Mouse (Mus musculus) liver, embryonic 12.5 days (tissue): ENCODE results near the gene Hspg2. TPM values are rescaled to one million over a fixed set of nuclear protein-coding genes. Genes with fewer than 3 reads are reported as not detected.
"Not testable (repeated sequence)": the region's sequence is repeated elsewhere in the genome, so short reads cannot be mapped to it uniquely, and the experiment has no call there.

Experiments
- ATAC-seq: fragments of 200-750 bp; cut with Nextera tagmentation; 2 replicates; pipeline ENCODE4 v1.8.0; 2017; ENCODE audit warnings: moderate number of reproducible peaks, mild to moderate bottlenecking, moderate library complexity
- H3K27ac ChIP-seq: fragments of 300-500 bp; sonication (generic); 2 replicates; pipeline ENCODE4 v1.5.1; 2016; ENCODE audit warnings: mild to moderate bottlenecking
- H3K27me3 ChIP-seq: fragments of 300-500 bp; sonication (generic); replicated peaks from 2 replicates; pipeline ENCODE4 v1.6.1; 2016; ENCODE audit warnings: mild to moderate bottlenecking, moderate library complexity
- H3K36me3 ChIP-seq: fragments of 300-500 bp; sonication (generic); 2 replicates; pipeline ENCODE4 v1.6.1; 2016; ENCODE audit warnings: mild to moderate bottlenecking, moderate library complexity
- H3K4me1 ChIP-seq: fragments of 300-500 bp; sonication (generic); 2 replicates; pipeline ENCODE4 v1.6.1; 2016
- H3K4me2 ChIP-seq: fragments of 300-500 bp; sonication (generic); 2 replicates; pipeline ENCODE4 v1.6.1; 2016; ENCODE audit warnings: mild to moderate bottlenecking, moderate library complexity
- H3K4me3 ChIP-seq: fragments of 300-500 bp; sonication (generic); 2 replicates; pipeline ENCODE4 v1.5.1; 2016; ENCODE audit warnings: mild to moderate bottlenecking, moderate library complexity
- H3K9ac ChIP-seq: fragments of 300-500 bp; sonication (generic); 2 replicates; pipeline ENCODE4 v1.6.1; 2016; ENCODE audit warnings: mild to moderate bottlenecking, moderate library complexity
- H3K9me3 ChIP-seq: fragments of 300-500 bp; sonication (generic); replicated peaks from 2 replicates; pipeline ENCODE4 v1.6.1; 2016; ENCODE audit warnings: mild to moderate bottlenecking, moderate library complexity
- WGBS: fragments of 180-500 bp; shearing (Covaris S2); methylation state at CpG from one replicate; pipeline ENCODE4 v1.1.7; 2016; ENCODE audit not compliant: insufficient replicate concordance; 5-methylcytosine and 5-hydroxymethylcytosine counted together
- polyA plus RNA-seq: library from polyadenylated mRNA; unstranded; fragments of >200 nt; fragmentation: Nextera tagmentation; extraction: Ambion mirVana; gene quantifications from 2 replicates; pipeline ENCODE4 v1.2.1, GENCODE M21; 2016

Hspg2 gene
- polyA plus RNA-seq: 6.4 and 7.3 TPM in 2 replicates

- H3K4me1 ChIP-seq: peaks cover 61% of the 10 kb centered on the region
- WGBS: 2% methylated on average over 71 of the region's 72 CpGs
- peak; percentile 83 for ATAC-seq
Observed at GRCm38 (mm10) chr4:137468260-137469080, at the start of gene Hspg2. Gene Hspg2, plus strand, starts transcription at chr4:137468769.

DNA sequence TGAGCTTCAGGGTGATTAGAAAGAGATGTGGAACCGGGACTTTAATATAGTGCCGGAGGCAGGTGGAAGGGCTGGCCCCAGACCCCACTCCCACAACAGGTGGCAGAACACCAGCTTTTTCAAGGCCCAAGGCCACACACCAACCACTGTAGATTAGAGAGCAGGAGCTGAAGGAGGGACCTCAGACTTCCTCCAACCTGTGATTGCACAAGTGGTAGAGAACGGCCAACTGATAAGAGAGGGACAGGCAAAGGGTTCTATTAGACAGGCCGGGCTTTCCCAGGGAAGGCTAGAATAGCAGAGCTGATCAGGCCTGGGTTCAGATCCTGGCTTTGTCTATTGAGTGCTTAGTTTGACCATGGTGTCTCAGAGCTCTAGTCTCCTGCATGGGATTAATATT, 38.1 kb upstream of the Hspg2 start, which contains the start of gene Cela3b:
Cela3b (minus strand) TSS at position 39 of the 400 bp plus-strand sequence.
- WGBS: 28% methylated on average over 4 of the region's 4 CpGs
- Histone ChIP-seq H3K9me3 (no peaks in the 10 kb centered on the region), H3K4me1 (peaks cover 9% of the 10 kb centered on the region; the same call in 1 of the 2 replicates), H3K27ac (no peak within 1 kb of the TSS), H3K9ac (no peak within 1 kb of the TSS), H3K27me3 (no peaks in the 10 kb centered on the region), H3K36me3 (no peaks in the 10 kb centered on the region), H3K4me2 (no peak within 1 kb of the TSS), H3K4me3 (no peak within 1 kb of the TSS)
- ATAC-seq: peak; percentile 54

More at GRCm38 (mm10) chr4:137468260-137469080, at the start of gene Hspg2:
- H3K36me3 ChIP-seq: no peaks in the 10 kb centered on the region
- H3K9ac ChIP-seq: peak within 1 kb of the TSS; percentile 66
- peak within 1 kb of the TSS; percentile 43; the same call in 1 of the 2 replicates for H3K27ac ChIP-seq
- peak within 1 kb of the TSS; percentile 61 for H3K4me3 ChIP-seq
- peak within 1 kb of the TSS; percentile 80 for H3K4me2 ChIP-seq
- peaks cover 36% of the 10 kb centered on the region for H3K27me3 ChIP-seq
- no peaks in the 10 kb centered on the region for H3K9me3 ChIP-seq

DNA sequence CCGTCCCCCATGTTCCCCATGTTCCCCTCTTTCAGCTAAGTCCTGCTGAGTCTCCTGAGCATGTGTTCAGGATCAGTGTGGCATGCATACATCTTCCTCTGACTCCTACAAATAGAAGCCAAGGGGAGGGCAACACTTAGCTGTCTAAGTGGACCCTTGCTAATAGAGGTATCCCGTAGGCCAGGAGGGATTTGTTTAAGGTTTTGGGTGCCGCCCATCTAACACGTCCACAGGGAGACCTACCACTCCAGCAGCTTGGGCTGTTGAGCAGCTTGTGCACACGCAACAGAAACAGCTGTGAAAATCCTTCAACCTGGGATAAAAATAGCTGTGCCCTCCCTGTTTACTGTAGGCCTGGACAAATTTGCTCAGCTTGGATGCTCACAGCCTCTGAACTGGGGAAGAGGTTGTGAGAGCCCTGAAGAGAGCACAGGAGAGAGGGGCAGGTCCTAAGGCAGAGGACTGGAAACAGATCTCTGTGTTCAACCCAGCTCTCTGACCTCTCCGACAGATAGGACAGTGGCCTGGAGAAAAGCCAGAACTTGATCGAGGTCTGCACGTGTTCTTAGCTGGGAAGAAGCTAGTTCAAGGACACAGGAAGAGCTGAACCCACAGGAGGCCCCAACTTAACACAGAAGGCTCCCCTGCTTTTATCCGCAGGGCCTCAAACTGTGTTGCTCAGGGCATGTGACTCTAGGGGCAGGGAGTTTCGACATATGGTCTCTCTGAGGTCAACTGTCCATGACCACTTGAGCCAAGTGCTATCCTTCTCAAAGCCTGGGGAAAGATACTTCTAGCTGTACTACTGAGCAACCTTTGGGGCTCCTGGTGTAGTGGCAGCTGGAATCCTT, 35.6 kb upstream of the Hspg2 start:
- not testable (repeated sequence) for H3K4me2 ChIP-seq, H3K9ac ChIP-seq, H3K27me3 ChIP-seq, H3K9me3 ChIP-seq, H3K27ac ChIP-seq, H3K36me3 ChIP-seq, H3K4me3 ChIP-seq
- ATAC-seq: peak; percentile 39; the same call in 1 of the 2 replicates
- H3K4me1 ChIP-seq: peaks cover 14% of the 10 kb centered on the region
- WGBS: 61% methylated on average over 10 of the region's 10 CpGs

- no peak for ATAC-seq
- H3K9ac ChIP-seq: no peak overlapping the region
- no peak overlapping the region for H3K27ac ChIP-seq
- no peak overlapping the region for H3K4me3 ChIP-seq
- no peaks in the 10 kb centered on the region for H3K9me3 ChIP-seq
- H3K36me3 ChIP-seq: no peaks in the 10 kb centered on the region
- H3K4me1 ChIP-seq: peaks cover 26% of the 10 kb centered on the region
- no peak overlapping the region for H3K4me2 ChIP-seq
- 82% methylated on average over 8 of the region's 8 CpGs for whole genome bisulfite sequencing
- H3K27me3 ChIP-seq: no peaks in the 10 kb centered on the region
Observed at GRCm38 (mm10) chr4:137436979-137437669, 31.4 kb upstream of the Hspg2 start.

DNA sequence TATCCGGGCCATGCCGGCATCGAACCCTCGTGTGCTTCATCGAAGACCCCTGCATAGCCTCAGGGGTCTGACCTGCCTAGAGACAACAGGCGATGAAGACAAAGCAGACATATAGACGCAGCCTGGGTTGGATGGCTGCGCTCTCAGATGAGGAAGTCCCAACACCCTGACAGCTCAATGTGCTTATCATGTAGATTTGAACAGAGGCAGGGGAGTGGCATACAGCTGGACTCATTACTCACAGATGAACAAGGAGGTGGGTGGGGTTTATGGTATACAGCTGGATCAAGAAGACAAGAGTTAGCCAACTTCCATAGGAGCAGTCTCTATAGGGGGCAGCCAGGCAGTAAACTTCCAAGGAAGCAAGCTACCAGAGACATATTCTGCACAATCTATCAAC, 29.7 kb upstream of the Hspg2 start:
- no peak overlapping the region for H3K4me3 ChIP-seq
- H3K36me3 ChIP-seq: no peaks in the 10 kb centered on the region
- peaks cover 28% of the 10 kb centered on the region for H3K4me1 ChIP-seq
- H3K4me2 ChIP-seq: peak overlapping the region; percentile 47
- H3K27me3 ChIP-seq: no peaks in the 10 kb centered on the region
- ATAC-seq: peak; percentile 98
- no peaks in the 10 kb centered on the region for H3K9me3 ChIP-seq
- 41% methylated on average over 8 of the region's 8 CpGs for WGBS
- peak overlapping the region; percentile 71 for H3K27ac ChIP-seq
- H3K9ac ChIP-seq: peak overlapping the region; percentile 35; the same call in 1 of the 2 replicates

- Histone ChIP-seq H3K4me1 (peaks cover 33% of the 10 kb centered on the region), H3K4me3 (no peak overlapping the region), H3K27ac (no peak overlapping the region), H3K9me3 (no peaks in the 10 kb centered on the region), H3K4me2 (no peak overlapping the region), H3K27me3 (no peaks in the 10 kb centered on the region), H3K9ac (no peak overlapping the region), H3K36me3 (no peaks in the 10 kb centered on the region)
- ATAC-seq: no peak
- 74% methylated on average over 4 of the region's 4 CpGs for WGBS
Observed at GRCm38 (mm10) chr4:137441332-137441731, 27.2 kb upstream of the Hspg2 start.

DNA sequence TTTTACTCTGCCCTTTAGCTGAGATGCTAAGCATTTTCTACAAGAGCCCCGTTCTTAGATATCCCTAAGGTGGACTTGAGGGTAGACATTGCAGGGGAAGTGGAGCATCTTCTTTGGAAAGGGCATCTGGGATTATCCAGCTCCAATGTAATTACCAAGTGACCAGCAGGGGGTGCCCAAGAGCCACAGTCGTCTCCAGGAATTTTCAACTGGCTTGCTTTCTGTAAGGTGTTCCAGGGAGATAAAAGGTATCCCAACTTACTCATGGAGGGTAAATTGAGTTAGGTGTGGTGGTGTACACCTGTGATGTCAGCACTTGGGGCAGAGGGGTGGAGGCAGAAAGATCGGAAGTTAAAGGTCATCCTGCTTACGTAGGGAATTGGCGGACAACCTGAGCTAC, 24.9 kb upstream of the Hspg2 start:
- Histone ChIP-seq H3K27me3 (no peaks in the 10 kb centered on the region), H3K4me2 (peak overlapping the region; percentile 27; the same call in 1 of the 2 replicates), H3K4me1 (peaks cover 41% of the 10 kb centered on the region), H3K9me3 (no peaks in the 10 kb centered on the region), H3K27ac (no peak overlapping the region), H3K36me3 (no peaks in the 10 kb centered on the region), H3K9ac (no peak overlapping the region), H3K4me3 (no peak overlapping the region)
- no peak for ATAC-seq
- 30% methylated on average over 5 of the region's 5 CpGs for WGBS

GRCm38 (mm10) chr4:137445881-137446280, 22.7 kb upstream of the Hspg2 start:
- Histone ChIP-seq H3K9ac (no peak overlapping the region), H3K4me2 (no peak overlapping the region), H3K9me3 (no peaks in the 10 kb centered on the region), H3K4me1 (peaks cover 50% of the 10 kb centered on the region), H3K4me3 (no peak overlapping the region), H3K27me3 (no peaks in the 10 kb centered on the region), H3K27ac (no peak overlapping the region), H3K36me3 (no peaks in the 10 kb centered on the region)
- ATAC-seq: no peak
- 84% methylated on average over 4 of the region's 4 CpGs for WGBS

GRCm38 (mm10) chr4:137447363-137448196, 21.0 kb upstream of the Hspg2 start:
- no peaks in the 10 kb centered on the region for H3K27me3 ChIP-seq
- peak overlapping the region; percentile 70 for H3K27ac ChIP-seq
- H3K36me3 ChIP-seq: no peaks in the 10 kb centered on the region
- H3K9me3 ChIP-seq: no peaks in the 10 kb centered on the region
- whole genome bisulfite sequencing: 38% methylated on average over 7 of the region's 7 CpGs
- H3K4me3 ChIP-seq: no peak overlapping the region
- peak overlapping the region; percentile 51 for H3K4me2 ChIP-seq
- peak; percentile 87 for ATAC-seq
- peaks cover 50% of the 10 kb centered on the region for H3K4me1 ChIP-seq
- H3K9ac ChIP-seq: no peak overlapping the region

- Histone ChIP-seq H3K36me3 (no peaks in the 10 kb centered on the region), H3K27me3 (no peaks in the 10 kb centered on the region), H3K4me3 (no peak overlapping the region), H3K9ac (no peak overlapping the region), H3K4me1 (peaks cover 50% of the 10 kb centered on the region), H3K9me3 (no peaks in the 10 kb centered on the region), H3K4me2 (peak overlapping the region; percentile 51; the same call in 1 of the 2 replicates), H3K27ac (peak overlapping the region; percentile 60; the same call in 1 of the 2 replicates)
- 67% methylated on average over 6 of the region's 6 CpGs for WGBS
- ATAC-seq: no peak
Observed at GRCm38 (mm10) chr4:137448197-137448596, 20.4 kb upstream of the Hspg2 start.

- Histone ChIP-seq H3K9me3 (no peaks in the 10 kb centered on the region), H3K27ac (no peak overlapping the region), H3K4me2 (peak overlapping the region; percentile 51; the same call in 1 of the 2 replicates), H3K4me3 (no peak overlapping the region), H3K27me3 (no peaks in the 10 kb centered on the region), H3K4me1 (peaks cover 50% of the 10 kb centered on the region), H3K9ac (no peak overlapping the region), H3K36me3 (no peaks in the 10 kb centered on the region)
- ATAC-seq: no peak
- WGBS: 33% methylated on average over 2 of the region's 2 CpGs
Observed at GRCm38 (mm10) chr4:137448641-137449040, 19.9 kb upstream of the Hspg2 start.
